Mouse (Mus musculus) naive thymus-derived CD4-positive, alpha-beta T cell, adult 2 months (primary cell): Measurements from ENCODE around the gene Rorb.

Experiments used
- DNase-seq: peaks from one replicate; pipeline ENCODE4 v3.0.0-alpha.2; 2011; ENCODE audit warnings: low read depth

Gene Rorb

DNA sequence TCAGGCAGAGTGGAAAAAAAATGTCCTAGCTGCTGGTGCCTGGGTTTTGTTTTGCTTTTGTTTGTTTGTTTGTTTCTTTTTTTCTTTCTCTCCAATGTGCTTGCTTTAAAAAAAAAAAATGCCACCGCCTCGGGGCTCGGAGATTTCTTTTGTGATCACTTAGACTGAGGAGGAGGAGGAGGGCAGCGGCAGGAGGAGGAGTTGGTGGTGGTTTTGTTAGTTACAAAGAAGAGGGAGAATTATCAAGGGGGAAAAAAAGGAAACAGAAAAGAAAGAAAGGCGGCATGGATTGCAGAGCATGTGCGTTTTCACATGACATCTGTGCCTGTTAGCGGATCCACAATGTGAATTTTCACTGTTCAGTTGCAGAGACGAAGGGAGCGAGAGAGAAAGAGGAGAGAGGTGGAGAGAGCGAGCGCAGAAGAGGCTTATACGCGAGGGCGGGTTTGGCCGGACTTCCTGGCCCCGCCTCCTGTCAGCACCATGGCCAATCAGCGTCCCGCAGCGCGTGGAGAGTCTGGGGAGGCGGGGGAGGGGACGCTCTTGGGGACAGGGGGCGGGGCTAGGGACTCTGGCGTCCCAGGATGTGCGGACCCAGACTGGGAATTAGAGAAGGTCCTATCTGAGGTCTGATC lies at the start of gene Rorb:
Rorb (minus strand) TSS at position 404 of the 635 bp plus-strand sequence.
- DNase-seq, result peak; percentile 0

DNA sequence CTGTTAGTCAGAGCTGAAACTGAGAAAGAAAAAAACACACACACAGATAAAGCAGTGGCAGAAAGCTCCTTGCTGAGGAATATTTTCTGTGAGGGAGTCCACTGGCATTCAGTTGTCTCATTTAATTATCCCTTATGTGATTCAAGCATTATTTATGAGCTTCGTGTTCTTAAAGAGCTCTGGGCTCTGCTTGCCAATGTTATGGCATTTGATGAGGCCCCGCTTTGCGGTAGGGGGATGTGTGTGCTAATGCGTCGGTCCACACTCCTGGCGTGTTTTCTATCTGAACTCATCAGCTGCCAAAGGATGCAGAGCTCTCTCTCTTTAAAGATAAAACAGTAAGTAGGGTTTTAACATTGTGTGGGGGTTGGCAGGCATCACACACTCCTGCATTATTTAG lies 37.9 kb upstream of the Rorb start:
- DNase-seq, result no peak

DNA sequence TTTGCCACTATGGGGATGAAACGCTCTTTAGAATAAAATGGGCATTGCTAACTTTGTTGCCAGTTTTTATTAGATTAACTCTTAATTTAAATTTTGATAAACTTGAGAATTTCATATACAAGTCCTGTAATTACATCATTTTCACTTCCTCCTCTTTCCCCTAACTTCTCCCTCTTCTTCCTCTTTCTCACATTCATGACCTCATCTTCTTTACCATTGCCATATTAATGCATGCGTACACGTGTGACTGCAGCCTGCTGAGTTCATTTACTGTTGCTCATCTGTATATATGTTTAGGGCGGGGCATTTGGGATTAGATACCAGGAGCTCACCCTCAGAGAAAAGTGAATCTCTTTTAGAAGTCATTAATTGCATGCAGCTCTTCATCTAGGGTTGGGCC lies 33.5 kb upstream of the Rorb start:
- no peak for DNase-seq

DNA sequence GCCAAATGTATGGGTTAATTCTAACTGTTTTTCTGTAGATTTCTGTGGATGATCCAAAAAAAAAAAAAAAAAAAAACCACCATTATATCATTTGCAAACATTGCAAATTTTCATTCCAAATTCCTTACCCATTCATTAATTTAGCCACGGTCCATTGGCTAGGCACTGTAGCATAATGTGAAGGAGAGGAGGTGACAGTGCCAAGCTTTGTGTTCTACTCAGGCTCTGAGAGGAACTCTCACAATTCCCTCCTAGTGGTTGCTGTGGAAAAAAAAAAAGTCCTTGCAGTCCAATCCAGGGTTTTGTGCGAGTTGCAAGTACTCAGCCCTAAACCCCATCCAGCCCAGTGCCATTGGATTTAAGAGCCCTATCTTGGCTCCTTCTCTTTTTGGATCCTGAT lies 25.9 kb upstream of the Rorb start:
- DNase-seq, result no peak

DNA sequence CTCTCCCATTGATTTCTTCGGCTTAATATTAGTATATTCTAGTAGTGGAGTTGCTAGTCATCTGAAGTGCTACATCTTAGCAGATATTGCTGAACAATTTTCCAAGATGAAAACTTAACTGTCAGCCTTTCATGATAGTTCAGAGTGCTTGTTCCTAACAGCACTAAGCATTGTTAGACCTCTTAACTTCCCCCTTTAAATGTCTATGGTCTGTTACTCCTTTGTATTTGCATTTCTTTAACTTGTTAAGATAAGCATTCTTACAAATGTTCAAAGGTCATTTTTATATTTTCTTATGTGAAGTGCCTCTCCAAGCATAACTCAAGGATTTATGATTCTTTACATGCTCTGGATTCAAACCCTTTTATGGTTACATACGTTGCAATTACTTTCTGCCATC lies 24.8 kb upstream of the Rorb start:
- no peak for DNase-seq

DNA sequence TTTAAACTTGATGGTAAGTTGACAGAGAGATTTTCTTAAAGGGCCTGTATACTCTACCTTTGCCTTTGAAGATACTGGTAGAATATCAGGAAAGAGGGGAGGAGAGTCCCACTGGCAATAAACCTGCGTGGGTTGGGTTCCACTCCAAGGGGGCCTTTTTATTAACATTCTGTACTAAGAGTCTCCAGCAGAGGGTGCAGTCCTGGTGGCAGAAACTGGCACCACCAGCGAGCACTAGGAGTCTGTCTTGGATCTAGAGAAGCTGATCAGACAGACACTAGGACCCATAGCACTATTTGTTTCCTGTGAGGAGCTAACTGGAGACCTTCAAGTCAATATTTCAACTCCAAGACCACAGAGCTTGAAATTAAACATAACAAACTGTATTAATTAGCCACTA lies 11.3 kb upstream of the Rorb start:
- DNase-seq, result no peak

DNA sequence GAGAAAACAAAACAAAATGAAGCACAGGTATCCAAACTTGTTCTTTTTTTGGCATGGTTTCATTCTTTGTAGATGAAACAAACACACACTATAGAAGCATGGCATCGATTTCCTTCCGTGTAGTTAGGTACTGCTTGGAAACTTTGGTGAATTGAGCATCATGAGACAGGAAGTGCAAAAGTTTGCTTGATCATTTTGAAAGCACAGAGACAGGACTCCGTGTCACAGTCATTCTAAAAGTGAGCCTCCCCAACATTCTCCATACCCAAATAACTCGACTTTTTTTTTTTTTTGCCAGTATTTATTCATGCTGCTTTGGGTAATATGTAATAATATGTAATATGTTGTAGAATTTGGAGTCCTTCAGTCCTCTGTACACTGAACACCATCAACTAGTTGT lies 1.2 kb upstream of the Rorb start:
- DNase-seq, result no peak

DNA sequence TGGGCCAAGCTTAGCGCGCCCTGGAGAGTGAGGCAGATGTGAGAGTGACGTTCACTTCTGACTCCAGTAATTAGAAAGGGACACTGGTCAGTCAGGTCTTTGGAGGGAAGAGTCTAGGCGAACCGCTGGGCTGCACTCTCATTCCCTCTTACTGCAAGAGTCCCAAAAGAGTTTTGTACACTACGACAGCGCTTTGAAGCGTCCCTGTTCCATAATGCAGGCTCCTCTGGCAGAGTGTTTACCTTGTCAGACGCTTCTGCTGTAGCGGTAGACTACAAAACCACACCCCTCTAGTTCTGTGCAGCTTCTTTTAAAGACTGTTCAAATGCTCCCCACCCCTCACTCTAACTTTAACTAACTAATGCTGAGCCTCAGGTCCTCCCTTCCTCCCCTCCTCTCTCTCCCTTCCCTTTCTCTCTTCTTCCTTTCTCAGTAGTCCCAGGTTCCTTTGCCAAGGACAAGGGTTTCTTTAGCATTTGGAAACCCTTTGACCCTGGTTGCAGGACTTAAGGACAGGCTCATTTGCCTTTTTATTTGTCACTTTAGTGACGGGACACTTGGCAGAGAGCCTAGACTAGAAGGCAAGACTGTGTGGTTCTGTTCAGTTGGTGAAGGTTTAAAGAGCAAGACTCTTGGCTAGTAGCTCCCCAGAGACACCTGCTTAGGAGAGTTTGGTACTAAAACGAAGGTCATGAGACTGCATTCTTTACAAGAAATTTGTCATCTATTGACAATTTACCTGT lies 603 bp upstream of the Rorb start:
- no peak for DNase-seq

DNA sequence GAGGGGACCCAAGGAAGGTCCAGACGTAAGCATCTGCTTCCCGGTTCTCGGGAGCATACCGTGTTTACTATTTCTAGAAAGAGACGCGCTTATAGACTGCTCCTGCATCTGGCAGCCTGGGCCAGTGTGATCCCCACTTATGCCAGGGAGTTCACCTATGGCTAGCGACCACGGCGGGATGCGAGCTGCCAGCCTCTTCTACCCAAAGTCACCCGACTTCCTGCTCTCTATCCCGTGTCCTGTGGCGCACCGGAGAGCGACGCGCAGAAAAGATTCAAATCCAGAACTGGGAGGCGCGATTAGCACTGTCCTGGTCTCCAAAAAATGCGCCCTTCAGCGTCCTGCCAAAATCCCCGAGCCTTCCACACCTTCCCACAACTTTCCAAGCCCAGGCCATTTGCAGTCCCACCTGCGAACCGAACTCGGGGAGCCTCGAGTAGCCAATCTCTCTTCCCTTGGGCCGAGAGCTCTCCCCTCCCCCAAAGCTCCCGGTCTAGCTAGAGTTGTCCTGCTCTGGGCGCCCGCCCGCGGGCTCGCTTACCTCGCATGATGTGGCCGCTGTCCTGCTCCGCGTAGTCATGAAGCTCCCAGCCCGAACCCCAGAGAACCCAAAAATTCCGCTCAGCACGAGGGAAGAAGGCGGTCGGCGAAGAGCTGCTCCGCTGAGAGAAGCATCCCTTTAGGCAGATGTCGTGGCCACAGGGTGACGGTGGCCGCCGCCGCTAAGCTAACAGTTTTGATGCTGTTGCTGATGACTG lies 806 bp downstream of the Rorb start:
- no peak for DNase-seq

DNA sequence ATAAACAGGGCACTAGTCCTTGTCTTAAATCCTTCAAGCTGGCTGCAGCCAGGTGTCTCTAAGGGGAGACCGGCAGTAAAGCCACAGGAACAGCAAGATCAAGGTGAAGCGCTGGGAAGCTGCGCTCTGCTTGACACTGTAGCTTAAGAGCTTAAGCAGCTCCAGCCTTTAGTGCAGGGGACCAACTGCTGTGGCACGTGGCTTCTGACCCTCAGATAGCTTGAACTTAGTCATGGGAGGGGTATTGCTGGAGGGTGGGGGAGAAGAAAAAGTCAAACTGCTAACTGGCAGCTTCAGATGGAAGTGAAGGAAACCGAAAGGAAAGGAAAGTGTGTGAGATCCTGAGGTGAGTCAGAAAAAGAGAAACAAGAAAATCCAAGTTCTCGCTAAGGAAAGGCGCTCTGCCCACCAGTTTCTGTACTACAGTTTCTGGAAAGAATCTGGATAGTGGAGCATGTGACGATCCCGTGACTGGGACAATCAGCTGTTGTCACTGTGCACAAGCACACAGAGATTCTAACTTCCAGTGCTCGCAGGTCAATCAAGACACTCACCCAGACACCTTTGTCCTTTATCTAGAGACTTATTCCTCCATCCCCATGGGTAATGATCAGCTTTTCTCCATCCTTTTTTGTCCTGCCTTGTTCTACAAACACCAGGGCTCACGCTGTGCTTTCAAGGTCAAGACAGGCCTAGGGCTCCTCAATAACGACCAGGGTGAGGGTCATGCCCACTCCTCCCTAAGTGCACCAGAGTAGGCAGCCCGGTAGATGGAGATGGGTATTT lies 2.2 kb downstream of the Rorb start:
- no peak for DNase-seq

DNA sequence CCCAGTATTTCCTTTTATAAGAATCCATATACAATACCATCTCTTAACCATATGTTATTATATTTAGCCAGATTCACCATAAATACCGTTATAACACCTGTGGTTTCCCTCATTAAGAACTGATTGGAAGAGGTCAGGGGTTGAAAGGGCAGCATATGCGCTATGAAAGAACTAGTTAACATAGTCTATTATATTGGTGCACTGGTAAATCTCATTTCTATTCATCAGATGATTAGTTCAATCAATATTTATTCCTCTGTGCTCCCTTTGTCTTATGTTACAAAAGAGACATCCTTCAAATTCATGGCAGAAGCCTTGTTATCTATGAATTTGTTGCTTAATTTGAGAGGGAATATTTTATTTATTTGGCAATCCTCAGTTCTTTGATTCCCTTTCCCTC lies 6.4 kb downstream of the Rorb start:
- no peak for DNase-seq

DNA sequence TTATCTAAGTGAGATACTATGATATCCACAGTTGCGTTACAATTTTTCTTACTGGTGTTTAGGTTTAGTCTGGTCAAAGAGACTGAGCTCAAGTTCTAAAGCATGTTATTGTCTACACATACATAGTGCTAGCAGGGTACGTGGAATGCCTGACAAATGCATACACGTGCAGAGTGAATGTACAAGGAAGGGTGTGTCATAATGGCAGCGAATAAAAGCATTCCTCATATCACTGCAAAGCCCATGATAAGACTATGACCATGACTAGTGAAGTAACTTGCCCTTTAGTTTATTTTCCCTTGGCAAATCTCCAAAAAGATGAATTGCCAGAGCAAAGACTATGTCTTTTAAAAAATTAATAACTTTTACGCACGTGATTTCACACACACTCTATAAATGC lies 13.8 kb downstream of the Rorb start:
- no peak for DNase-seq

DNA sequence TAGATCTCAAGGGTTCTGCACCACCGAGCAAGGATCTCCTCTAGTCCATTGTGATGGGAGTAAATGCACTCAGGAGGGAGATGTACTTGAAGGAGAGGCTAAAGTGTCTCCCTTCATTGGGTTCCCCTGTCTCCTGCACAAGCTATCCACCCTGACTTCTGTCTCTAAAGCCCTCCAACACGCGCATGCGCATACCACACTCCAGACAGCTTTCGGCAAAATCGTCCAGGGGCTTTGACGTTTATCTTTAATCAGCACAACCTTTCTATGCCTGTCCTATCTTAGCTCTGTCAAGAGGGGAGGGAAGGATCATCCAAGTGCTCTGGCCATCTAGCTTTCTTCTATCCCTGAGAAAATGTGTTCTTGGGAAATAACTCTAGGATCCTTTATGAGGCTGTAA lies 21.6 kb downstream of the Rorb start:
- DNase-seq, result no peak

DNA sequence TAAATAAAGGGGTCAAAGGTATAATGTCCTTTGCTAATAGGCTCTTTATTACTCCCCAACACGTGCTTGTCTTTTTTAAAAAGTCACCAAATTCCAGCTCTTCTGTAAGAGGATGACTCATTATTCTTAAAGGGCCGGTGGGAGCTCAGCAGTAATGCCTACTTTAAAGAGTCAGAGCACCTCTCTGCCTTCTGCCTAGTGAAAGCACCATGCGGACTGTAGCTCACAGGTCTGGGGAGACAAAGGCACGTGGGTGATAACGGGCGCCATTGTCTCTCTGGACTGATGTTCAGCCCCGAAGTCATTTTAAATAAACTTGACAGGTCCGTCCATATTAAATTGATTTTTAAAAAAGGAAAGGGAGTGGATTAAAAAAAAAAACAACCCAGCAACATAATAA lies 33.1 kb downstream of the Rorb start:
- no peak for DNase-seq

DNA sequence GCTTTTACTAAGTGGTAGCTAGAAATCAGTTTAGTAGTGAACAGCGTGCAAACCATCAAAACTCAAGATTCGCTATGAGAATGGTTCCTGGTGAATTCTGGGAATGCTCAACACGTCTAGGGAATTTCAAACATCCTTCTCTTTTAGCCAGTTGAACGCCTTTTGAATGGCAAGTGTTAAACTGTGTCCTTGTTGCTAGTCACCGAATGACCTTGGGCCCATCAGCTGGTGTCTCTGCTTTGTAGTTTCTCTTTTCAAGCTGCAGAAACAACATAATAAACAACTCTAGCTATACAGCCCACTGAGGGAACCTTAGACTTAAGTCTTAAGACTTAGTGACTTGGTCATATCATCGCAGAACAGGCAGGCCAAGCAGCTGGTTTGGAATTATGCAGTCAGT lies 36.2 kb downstream of the Rorb start:
- no peak for DNase-seq

DNA sequence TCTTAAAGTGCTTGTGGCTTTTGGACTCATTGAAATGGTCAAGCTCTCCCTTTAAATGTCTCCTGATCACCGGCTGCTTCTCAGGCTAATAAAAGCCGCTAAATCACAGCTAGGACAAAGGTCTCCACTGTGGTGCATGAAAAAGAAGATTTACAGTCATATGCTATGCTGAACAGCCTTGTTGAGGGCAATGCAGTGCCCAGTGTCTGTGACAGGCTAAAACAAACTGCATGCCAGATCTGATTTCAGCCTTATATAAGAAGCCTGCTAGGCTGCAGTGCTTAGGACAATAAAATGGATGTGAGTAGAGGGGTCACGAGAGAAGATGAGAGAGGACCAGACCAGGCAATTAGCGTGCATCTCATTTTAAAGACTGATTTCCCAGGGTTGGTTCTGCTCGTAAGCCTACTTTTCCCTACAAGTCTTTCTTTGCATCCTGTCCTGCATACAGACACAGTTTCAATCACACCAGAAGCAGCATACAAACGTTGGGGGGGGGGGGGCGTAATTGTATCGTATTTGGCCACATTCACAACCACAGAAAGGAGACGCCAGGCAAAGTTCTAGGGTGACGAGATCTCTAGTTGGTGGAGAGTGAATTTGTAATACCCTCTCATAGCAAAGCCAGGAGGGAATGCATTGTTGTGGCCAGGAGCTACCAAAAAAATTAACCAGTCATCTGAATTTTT lies 52.1 kb downstream of the Rorb start:
- DNase-seq, result no peak

DNA sequence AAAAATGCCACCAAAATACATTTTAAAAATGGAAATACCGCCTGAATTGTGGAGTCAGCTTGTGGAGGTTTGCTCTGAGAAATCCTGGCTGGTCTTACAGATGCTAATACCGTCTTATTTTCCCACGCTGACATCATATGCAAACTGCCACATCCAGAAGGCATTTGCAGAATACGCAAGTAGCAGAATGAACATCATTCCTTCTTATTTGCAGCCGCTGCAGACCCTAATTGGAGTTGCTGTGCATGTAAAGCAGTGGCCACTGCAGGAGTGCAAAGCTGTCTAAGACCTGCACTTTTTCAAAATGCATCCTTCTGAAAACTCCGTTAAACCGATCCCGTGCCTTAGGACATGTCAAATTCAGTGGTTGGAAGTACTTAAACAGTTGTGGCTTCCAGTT lies 52.8 kb downstream of the Rorb start:
- no peak for DNase-seq

DNA sequence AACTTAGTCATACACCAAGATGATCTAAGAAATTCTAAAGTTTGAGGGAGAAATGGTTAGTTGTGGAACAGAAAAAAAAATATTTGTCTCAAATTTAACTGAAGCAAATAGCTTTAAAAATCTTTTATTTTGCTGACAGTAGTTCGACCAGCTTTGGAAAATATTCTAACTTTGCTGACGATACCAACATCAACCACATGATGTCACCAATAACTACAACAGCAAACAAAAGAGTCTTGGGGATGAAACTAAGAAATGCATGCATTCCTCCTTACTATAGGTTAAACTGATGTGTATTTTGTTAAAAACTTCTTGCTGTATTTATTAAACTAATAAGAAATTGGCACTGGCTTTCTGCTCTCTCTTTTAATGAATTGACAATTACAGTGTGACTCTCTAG lies 67.9 kb downstream of the Rorb start:
- no peak for DNase-seq

DNA sequence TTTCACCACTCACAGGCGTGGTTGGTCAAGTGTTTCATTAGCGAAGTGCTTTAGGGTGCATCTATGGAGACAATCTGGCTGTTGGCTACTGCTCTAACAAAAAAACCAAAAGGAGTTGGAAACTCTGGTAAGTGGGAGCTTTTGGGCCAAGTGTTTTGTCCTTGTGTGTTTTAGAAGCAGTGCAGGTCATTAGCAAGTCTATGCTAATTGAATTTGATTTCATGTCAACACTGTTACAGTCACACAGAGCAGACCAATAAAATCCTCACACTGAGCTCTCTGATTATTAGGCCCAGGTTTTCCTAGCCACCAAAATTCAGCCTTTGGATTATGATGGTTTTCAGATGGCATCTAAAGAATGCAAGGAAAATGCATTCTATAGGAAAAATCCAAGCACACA lies 70.2 kb downstream of the Rorb start:
- no peak for DNase-seq

DNA sequence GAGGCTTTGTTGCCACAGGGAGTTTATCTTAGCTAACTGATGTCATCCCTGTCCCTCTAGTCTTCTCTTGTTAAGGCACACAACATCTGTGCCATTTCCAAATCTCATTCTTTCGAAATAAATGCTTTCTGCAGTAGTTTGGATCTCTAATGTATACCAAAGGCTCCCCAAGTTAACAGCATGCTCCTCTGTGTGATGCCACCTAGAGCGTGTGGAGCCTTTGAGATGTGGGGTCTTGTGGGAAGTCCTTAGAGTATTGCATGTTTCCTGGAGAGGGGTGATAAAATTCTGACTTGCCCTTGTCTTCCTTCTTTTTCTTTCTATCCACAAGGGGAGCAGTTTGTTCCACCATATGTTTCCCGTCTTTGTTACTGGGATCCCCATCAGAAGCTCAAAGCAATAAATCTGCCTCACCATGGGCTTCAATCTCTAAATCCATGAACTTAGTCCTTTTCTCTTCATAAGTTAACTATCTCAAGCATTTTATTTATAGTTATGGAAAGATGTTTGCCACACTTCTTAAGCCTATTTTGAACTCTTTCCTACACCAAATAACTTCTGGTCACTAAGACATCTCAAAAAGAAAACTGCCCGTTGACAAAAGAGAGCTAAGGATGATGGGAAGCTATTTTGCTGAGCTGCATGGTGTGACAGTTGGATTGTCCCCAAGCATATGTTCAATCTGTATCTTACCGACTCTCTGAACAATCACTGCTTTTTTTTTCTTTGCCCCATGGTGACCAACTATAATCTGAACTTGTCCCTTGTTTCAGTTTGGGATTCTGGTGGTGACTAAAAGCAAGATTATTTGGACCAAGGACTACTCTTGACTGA lies 76.3 kb downstream of the Rorb start:
- DNase-seq, result no peak

DNA sequence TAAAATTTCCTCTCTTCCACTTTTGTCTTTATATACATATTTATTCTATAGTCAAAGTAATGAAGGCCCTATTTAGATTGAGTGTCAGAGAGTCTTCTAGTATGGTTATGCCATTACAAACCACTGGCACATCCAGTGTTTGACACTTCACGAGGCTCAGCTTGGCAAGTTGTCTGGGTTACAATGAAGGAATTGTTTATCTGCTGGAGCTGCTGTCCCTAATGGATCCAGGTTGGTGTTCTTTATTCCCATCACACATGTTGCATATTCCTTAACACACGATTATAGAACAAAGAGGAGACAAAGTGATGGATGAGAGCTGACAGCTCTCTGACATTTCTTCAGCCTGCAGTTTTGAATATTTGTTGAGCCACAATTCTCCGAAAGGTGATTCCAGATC lies 77.0 kb downstream of the Rorb start:
- no peak for DNase-seq
